Mouse (Mus musculus): ENCODE data around the gene Ffar4.

Ffar4 gene

DNA sequence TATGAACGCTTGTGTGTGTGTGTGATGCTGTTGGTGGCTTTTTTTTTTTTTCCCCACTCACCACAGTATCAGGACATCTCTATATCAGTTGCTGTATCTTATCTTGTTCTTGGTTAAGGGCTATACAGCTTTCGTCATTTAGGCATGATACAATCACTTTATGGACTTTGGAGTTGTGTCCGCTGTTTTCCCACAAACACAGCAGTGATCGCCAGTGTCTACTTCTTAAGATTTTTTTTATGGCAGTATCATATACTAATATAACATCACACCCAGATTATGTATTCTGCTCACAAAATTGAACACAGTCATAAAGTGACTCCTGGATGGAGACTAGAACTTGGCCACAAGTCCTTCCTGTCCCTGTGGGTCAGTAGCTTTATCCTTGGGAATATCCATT, 11.0 kb downstream of the Ffar4 start:
- no peak for DNase-seq (ENCODE audit: low spot score)

DNA sequence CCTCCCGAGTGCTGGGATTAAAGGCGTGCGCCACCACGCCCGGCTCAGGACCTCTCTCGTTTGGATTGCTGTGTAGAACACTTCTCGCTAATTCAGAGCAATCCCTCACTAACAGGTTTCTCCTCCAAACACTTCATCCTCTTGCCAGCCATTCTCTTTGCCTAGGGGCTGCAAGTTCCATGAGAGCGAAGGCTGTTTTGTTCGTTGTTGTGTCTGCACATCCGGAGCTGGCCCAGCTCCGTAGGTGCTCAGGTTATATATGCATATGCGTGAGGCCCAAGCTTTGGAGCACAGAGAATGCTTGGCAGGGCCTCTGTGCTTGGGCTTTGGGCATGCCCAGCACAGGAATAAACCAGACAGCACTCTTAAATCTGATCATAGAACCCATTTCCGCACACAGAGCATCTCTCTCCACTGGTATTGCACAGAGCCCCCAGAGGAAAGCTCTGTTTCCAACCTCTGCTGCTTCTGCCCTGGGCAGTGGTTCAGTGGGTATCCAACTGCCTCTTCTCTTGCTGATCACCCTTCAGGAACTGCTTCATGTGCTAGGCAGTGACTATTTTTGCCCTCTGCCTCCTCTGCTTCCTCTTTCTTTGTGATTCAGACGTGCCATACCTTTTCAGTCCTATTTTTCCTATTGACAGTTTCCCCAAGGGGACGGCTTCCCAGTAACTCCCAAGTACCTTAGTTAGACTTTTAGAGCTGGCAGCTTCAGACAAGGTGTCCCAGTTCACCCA, 12.8 kb downstream of the Ffar4 start:
- DNase-seq (ENCODE audit: low spot score) = no peak

DNA sequence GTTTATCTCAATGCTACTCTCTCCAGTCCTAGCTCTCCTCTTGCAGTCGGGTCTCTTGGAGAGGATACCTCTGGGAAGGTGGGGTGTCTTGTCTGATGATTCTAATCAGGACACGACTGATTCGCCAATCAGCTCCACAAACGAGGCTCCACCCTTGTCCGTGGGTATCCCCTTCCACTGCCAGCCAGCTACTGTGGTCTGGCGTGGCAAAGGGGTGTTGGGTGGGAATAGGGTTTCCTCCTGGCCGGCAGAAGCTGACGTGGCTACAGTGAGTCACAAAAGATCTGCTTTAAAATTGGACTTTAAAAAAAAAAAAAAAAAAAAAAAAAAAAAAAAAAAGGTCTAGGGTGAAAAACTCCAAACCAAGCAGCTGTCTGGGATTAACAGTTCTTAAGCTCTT, 14.2 kb downstream of the Ffar4 start:
- no peak for DNase-seq (ENCODE audit: low spot score)

DNA sequence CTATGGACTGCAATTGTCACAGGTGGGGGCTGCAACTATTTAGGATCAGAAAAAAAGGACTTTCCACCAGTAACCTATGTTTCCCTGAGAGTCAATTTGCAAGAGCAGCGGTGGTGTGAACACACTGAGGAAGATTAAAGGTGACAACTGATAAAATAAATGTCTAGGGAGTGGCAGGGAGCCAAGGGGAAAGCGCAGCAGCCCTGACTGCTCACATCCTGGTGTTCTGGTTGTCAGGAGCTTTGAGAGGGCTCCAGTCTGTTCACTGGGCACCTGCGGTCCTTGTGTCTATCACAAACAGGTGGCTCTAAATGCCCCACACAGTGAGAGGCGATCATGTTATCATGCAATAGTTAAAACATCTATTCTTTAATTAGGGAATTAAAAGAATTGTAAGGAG, 15.7 kb downstream of the Ffar4 start:
- DNase-seq (ENCODE audit: low spot score) = no peak

DNA sequence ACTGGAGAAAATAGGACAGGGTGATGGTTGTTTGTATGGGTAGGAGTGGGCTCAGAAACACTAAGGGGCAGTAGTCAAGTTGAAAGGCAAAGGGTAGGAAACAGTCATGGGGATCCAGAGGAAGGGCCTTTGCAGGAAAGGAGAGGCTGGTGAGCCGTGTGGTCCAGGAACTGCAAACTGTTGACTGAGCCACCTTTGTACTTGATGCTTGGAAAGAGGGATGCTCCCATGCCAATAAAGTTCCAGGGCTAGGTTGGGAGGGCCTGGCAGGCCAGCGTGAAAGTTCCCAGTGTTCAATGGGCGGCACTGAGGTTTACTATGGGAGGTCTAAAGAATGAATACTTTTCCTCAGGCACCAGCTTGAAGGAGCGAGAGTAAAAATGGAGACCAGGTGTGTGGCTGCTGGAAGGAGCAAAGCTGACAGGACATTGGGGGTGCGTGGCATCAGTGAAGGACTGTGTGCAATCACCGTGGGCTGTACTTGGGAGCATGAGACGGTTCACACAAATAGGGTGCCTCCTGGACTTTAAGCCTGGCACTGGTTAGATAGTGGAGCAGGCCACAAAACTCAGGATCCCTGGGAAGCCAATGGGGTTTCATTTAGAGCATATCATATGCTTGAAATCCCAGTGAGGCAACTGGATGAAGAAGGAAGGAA, 18.1 kb downstream of the Ffar4 start:
- DNase-seq (ENCODE audit: low spot score) = no peak

- no peak for DNase-seq (ENCODE audit: low spot score)
Observed at GRCm38 (mm10) chr19:38120123-38120760, 23.4 kb downstream of the Ffar4 start.

- no peak for DNase-seq (ENCODE audit: low spot score)
Observed at GRCm38 (mm10) chr19:38123921-38124320, 27.1 kb downstream of the Ffar4 start.

GRCm38 (mm10) chr19:38124401-38125218, 27.7 kb downstream of the Ffar4 start:
- DNase-seq (ENCODE audit: low spot score) = no peak

DNA sequence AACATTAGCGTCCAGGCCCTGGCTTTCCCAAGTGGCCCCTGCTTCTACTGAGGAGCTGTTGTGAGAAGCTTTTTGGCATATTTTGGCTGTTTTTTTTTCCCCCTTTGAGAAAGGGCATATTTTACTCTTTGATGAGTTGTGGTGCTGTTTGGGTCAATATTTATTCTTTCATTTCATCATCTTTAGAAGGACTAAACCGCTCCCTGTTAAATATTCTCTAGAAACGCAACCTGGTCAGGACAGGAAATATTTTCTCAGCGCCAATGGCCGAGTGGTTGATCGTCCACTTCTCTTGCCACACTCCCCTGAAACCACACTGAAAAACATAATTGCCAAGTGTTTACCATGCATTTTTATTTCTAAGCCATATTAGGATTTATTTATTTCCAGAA, 28.3 kb downstream of the Ffar4 start, which contains the start of gene Rbp4:
Gene Rbp4 (minus strand): TSS at position 63 of the 392 bp plus-strand sequence.
- no peak for DNase-seq (ENCODE audit: low spot score)

- DNase-seq (ENCODE audit: low spot score) = no peak
Observed at GRCm38 (mm10) chr19:38126656-38127055, 29.8 kb downstream of the Ffar4 start.

DNA sequence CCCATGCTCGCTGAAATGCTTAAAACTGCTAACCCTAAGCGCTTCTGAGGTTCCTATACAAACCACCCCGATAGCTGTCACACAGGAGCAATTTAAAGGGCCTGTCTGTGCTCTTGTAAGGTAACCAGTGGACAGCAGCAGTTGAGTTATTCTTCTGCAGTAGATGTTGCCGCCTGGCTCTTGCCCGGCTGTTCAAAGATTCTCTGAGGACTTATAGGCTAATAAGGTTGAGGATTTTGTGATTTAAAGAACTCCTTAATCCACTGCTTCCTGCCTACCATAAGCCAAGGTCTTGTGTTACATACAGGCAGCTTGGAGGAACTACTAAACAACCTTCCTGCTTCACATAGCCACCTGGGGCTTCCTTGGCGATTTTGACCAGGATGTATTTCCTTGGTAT, 35.6 kb downstream of the Ffar4 start, which contains the start of gene Pde6c:
Gene Pde6c (plus strand): TSS at position 301 of the 400 bp plus-strand sequence.
- DNase-seq (ENCODE audit: low spot score) = no peak

DNA sequence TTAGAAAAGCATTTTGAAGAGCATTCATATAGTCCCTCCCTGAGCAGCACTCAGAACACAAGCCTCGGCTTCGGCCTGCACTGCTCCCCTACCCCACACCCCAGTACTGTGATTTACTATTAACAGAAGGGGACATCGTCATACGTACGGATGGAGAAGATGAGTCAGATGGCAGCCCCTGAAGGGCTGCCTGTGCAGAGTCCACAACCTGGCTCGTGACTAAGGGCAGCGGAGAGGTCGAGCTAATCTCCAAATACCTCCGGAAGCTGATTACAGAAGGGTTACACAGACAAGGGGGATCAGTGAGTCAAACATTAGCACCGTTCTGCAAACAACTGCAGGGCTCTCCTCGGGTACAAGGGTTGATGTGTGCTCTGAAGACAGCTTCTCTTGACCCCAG, 37.1 kb downstream of the Ffar4 start:
- DNase-seq (ENCODE audit: low spot score) = no peak

- DNase-seq (ENCODE audit: low spot score) = no peak
Observed at GRCm38 (mm10) chr19:38134806-38135205, 37.9 kb downstream of the Ffar4 start.

DNA sequence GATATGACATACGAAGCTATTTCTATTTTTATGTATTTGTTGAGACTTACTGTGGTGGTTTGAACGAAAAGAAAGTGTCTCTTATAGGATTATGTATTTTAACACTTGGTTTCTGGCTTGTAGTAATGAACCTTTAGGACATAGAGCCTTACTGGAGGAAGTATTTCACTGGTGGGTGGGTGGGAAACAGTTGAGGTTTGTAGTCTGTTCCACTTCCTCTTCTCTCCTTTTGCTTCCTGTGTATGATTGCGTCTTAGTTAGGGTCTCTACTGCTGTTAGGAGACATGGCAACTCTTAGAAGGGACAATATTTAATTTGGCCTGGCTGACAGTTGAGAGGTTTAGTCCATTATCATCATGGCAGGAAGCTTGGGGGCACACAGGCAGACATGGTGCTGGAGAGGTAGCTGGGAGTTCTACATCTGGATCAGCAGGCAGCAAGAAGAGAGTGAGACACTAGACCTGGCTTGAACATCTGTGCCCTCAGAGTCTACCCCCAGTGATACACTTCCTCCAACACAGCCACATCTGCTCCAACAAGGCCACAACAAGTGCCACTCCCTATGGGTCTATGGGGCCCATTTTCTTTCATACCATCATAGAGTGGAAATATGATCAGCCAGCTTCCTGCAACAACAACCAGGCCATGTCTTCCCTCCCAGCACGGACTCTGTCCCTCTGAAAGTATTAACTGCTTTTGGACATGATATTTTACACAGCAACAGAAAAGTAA, 46.8 kb downstream of the Ffar4 start:
- no peak for DNase-seq (ENCODE audit: low spot score)

- no peak for DNase-seq (ENCODE audit: low spot score)
Observed at GRCm38 (mm10) chr19:38156243-38156642, 59.4 kb downstream of the Ffar4 start.

DNA sequence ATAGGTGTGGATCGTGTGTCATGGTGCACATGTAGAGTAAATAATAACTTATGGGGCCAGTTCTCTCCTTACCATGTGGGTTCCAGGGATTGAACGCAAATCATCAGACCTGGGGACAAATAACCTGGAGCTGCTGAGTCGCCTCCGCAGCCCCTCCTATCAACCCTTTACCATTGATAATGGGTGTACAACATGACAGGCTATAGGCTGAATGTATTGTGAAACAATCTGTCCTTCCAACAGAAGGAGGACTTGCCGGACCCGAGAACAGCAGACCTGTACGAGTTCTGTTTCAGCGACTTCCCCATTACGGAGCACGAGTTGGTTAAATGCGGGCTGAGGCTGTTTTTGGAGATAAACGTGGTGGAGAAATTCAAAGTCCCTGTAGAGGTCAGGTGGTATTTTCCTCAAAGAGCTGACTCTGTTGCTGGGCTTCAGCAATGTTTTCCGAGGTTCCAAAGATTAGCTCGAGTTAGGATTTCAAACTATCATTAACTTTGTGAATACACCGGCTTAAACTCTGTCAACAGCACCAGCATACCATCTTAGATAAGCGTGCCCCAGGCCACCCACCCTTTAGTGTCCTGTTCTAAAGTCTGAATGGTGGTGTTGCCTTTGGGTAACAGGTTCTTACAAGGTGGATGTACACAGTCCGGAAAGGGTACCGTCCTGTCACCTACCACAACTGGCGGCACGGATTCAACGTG, 64.9 kb downstream of the Ffar4 start:
- no peak for DNase-seq (ENCODE audit: low spot score)

Data from adipocyte (in vitro differentiated cells).